Mouse (Mus musculus) adrenal gland, postnatal 10 days (tissue): Measurements from ENCODE around the gene Tom1. TPM values are rescaled to one million over a fixed set of nuclear protein-coding genes. Genes with fewer than 3 reads are reported as not detected.

ENCODE experiments used
- DNase-seq: peaks from one replicate; pipeline ENCODE4 v3.0.0; 2021; ENCODE audit warnings: mixed read lengths
- total RNA-seq, 2 experiments: library from RNA; stranded (reverse); gene quantifications; 2 replicates each; pipeline ENCODE4 v1.2.3; 2021

Tom1 gene
- total RNA-seq, 2 experiments from 2014 or later, result 28.3 to 31.5 TPM

DNA sequence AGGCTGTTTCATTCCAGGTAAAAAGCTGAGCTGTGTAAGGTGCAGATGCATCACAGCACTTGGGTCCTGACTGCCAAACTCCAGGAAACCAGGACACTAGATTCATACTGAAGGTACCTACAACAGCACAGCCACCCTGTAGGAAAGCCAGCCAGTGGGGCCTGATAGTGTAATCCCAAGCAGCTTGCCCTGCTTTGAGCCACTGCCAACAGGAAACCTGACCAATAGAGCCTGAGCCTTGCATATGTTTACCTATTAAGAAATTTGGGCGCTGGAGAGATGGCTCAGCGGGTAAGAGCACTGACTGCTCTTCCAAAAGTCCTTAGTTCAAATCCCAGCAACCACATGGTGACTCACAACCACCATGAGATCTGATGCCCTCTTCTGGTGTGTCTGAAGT lies 8.7 kb downstream of the Tom1 start:
- no peak for DNase-seq

DNA sequence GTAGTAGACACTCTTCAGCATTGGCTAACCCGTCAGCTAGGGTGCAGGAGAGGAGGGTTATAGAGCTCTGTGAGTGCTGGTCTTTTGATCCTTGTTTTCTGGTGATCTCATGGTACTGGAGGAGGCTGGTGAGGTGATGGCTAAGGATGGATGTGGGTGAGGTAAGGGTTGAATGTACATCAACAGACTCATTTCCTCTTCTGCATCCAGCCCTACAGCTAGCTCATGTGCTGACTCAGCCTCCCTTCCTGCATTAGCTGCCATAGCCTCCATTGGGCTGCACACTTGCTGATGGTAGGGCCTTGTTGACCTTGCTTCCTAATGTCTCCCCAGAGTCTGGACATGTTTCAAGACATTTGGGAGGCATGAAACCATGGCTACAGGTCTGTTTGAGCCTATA lies 9.5 kb downstream of the Tom1 start:
- no peak for DNase-seq

DNA sequence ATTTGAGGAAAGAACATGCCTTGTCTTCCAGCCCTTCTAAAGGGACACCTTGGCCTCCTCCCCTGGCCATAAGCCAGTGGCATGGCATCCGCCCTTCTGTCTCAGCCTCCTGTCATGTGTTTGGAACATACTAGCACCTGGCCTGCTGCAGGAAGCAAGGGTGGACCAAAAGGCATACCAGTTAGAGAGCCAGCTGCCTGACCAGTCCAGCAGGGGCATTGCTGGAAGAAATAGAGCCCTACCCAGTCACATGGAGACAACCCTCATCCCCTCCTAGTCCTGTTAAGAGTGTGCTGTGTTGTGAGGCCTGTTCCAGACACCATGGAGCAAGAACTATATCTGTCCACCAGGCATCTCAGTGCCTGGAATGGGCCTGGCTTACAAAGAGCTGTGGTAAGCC lies 12.8 kb downstream of the Tom1 start:
- no peak for DNase-seq

DNA sequence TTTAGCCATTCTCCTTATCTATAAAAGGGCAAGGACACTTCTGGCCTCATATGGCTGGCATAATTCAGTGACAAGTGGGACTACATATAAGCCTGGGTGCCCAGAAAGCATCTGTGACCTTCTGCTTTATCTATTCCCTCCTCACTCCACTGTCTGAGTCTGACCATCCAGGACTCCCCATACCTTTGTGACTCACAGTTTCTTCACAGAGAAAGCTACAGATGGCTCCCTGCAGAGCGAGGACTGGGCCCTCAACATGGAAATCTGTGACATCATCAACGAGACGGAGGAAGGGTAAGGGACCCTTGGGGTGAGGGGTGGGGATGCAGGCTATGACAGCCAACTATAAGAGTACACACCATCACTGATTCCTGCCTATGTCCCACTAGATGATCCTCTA lies 14.3 kb downstream of the Tom1 start:
- DNase-seq, result no peak

DNA sequence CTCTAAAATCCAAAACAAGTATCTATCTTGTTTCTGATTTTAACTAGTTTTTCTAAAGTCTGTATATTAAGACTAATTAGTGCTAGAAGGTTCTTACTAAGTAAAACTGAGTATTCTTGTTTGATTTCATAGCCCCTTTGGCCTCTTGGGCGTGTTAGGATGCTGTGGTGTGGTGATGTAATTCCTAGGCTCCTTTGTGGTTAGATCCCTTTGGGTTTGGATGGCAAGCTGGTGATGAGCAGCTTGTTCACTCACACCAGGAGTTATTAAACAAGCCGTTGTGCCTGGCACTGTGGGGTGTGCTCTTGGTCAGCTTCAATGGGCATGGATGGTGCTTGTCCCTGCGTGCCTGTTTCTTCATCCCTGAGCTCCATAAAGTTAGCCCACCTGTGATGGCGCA lies 19.8 kb downstream of the Tom1 start:
- no peak for DNase-seq

DNA sequence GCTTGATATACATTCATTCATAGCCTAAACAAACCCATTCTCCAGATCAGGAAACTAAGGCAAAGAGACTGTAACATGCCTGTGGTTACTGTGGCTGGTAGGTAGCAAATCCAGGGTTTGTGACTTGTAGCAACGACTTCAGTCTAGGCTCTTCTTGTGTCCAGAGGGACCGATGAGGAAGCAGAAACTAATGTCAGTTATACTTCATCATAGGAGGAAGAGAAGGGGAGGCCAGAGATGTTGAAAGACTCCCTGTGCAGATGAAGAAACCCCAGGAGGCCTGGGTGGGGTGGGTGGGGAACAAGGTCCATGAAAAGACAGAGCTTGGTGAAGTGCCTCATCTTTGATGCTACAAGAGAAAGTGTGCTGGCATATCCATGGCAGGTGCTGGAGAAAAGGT lies 22.2 kb downstream of the Tom1 start:
- no peak for DNase-seq

DNA sequence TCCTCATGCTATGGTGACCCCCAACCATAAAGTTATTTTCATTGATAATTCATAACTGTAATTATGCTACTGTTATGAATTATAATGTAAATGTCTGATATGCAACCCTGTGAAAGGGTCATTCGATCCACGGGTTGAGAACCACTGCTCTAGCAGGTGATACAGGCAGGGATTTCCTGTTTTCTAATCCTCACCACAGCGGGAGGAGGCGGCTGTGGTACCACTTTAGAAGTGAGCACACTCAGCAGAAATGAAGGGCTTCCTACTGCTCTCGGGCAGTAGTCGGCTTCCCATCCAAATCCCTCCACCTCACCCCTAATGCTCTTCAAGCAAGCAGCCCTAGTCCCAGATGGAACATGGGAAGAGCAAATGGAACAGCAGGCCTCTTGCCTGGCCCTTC lies 26.5 kb downstream of the Tom1 start:
- no peak for DNase-seq

DNA sequence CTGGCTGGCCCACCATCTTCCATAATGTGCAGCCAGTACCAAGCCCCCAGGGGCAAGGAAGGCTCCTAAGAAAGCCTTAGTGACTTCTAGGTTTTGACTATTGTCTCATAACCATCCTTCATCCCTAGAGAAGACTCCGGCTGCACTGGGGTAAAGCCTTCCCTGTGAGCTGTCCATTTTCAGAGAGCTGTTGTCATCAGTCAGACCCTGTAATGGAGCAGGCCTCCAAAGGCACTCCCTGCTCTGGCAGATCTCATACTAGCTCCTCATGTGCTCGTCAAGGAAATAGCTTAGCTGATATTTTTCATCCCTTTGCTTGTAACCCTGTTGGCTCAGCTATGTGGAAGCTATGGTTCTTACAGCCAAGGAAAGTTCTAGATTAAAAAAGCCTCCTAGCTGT lies 27.3 kb downstream of the Tom1 start:
- no peak for DNase-seq

DNA sequence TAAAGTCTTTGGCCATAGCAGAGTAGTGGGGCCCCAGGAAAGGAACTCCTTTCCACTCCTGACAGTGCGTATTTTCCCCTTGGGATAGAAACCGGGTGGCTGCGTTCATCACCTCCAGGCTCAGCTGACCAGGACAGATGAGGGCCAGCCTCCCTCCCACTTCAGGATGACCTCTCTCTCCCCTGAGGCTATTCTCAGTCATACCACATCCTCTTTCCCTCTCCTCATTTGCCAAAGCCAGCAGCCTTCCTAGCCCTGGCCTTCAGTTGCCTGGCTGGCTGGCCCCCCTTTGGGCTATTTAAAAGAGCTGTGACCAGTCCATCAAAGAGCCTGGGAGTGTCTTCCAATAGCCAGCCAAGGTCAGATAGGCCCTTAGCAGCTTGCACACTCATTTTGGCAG lies 29.8 kb downstream of the Tom1 start:
- peak; percentile 30 for DNase-seq

DNA sequence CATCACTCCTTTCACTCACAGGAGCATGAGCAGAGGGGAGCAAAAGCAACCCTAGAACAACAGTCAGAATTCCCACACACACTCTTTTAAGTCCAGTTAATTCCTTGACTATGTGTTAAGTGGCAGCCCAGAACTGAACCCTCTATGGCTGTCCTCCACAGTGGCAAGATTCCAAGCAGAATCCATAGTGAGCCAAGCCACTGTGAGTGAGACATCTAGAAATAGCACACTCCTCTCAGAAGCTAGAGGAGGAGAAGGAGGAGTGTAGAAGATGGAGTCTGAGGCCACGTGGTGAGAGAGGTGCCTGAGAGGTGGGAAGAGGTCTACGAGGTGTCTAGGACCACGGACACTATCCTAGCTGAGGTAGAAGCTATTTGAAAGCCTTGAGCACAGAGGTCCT lies 31.3 kb downstream of the Tom1 start:
- DNase-seq, result no peak

DNA sequence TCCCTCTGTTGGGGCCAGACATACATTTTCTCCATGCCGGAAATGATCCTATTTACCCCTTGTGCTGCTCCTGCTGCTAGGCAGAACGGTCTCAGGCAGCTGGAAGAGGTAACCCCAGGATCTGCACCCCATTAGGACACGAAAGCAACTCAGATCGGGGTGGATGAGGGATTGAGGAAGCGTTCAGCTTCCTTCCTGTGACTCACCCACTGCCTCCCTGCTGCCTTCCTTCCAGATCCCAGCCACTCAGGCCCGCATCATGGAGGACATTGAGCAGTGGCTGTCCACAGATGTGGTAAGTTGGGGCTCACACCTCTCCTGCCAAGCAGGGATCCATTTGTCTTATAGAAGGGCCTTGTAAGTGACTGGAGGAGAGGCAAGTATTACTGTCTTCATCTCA lies 33.8 kb downstream of the Tom1 start:
- DNase-seq, result no peak

DNA sequence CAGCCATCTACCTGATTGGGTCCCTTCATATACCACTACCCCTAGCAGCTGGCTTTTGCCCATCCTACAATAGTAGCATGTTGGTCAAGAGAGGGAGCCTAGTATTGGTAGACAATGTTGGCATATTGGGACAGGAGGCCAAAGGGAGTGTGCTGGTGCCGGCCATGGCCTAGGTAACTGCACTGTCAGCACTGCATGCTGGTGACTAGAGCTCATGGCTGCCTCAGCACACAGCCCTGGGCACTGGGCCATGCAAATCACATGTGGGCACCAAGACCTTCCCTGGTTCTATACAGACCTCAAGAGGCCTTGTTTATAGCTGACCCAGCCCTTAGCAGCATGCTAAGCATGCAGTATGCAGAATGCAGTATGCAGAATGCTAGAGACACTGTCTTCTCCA lies 36.8 kb downstream of the Tom1 start:
- no peak for DNase-seq

DNA sequence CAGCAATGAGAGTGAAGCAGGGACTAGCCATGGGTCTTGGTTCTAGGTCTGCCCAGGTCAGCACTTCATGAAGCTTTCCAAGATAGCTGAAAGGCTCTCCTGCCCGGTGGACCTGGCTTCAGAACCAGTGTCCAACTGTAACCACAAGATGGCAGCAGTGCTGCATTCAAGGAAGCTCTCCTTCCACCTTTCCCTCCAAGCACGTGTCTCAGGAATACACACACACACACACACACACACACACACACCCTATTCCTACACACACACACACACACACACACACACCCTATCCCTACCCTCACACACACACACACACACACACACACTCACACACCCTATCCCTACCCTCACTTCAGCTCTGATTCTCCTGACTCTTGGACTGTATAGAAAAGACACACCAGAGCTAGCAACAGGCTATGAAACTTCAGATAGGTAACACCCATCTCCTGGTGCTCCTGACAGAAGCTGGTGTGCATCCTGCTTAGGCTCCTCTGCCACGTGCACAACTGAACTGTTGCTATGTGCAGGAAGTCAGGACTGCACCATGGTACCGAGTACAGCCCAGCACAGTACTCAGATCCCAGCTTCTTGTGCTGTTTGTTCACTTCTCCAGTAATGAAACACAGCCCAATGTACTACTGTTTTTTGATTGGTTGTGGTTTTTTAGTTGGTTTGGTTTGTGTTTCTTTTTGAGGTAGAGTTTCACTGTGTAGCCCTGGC lies 38.3 kb downstream of the Tom1 start:
- DNase-seq, result peak; percentile 89

DNA sequence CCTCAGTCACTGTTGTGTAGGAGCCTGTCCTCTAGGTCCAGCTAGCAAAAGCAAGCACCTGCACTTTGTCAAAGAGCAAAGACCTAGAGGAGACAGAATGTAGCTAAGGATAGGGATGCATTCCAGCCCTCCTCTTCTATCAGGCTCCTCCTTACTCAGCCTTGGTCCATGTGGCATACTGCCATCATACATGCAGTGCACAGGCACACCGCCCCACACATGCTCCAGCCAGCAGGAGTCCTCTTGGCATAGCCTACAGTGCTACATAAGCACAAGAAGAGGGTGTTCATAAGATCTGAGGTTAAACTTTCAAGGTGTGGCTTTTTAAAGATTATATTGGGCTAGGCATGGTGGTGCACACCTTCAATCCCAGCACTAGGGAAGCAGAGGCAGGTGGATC lies 41.4 kb downstream of the Tom1 start:
- no peak for DNase-seq

DNA sequence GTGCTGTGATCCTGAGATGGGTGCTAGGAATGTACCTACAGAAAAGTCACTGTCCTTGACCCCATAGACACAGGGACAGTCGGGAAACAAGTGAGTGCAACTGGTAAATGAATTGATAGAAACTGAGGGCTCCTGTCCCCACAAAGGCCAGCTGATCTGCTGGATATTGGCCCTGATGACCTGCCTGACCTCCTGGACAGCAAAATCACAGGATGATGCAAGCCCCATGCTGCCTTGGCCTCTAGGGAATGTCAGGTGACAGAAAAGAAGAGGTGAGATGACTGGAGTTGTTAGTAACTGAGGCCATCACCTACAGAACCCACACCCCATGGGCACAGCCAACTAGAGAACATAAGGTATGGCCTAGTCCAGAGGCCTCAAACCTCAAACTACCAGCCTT lies 44.7 kb downstream of the Tom1 start:
- no peak for DNase-seq

DNA sequence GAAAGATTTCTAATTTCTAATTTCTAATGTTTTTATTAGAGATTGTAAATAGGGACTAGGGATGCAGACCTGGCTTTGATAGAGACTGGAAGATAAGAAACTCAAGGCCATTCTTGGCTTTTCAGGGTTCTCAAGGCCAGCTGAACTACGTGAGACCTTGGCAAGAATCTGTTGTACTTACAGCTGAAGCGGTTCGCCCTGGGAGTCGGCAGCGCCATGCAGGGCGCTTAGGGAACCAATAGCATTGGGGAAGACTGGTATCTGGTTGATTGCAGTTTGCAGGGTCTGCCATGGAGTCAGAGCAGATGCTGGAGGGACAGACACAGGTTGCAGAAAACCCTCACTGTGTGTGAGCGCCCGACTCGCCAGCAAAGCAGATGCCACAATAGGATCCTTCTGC lies 45.3 kb downstream of the Tom1 start:
- no peak for DNase-seq

DNA sequence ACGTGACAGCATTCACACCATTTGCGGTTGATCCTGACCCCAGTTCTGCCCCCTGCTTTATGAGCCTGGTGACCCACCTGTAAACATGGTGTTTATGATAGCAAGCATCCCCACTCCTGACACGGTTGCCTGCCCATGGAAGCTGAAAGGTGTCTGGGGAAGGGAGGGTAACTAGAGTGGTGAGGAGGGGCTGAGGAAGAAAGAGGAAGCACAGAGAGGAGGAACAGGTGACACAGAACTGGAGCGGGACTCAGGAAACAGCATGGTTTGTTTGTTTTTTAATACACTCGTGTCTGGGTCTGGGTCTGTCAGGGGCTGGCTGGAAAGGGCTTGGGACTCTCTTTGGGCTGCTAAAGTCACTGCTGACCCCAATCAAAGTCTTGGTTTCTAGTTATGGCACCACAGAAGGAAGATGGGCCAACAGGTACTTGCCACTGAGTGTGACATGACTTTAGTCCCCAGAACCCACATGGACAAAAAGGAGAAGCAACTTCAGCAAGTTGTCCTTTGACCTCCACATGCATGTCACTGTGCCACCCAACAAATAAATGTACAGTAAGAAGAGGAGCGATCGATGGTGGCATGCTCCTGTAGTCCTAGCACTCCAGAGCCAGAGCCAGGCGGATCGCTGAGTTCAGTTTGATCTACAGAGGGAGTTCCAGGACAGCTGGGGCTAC lies 48.0 kb downstream of the Tom1 start:
- DNase-seq, result no peak

DNA sequence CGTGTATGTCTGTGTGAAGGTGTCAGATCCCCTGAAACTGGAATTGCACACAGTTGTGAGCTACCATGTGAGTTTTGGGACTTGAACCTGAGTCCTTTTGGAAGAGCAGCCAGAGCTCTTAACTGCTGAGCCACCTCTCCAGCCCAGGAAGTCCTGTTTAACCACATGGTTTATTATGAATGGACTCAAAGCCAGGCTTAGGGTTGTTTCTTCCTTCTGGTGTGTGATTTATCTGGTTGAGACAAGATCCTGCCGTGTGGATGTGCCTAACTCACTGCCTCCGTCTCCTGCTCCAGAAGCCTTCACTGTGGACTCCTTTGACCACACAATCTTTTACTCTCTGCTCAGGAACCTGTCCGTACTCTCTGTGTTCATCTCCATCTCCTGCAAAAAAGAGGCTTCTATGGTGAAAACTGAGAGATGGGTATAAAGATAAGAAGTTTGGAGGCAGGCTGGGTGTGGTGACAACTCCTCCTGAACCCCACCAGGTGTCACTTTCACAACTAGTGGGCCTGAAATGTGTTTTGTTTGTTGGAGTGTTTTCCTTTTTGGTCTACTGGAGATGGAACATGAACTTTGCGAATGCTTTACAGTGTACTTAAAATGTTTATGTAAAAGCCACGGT lies 48.8 kb downstream of the Tom1 start:
- DNase-seq, result no peak

DNA sequence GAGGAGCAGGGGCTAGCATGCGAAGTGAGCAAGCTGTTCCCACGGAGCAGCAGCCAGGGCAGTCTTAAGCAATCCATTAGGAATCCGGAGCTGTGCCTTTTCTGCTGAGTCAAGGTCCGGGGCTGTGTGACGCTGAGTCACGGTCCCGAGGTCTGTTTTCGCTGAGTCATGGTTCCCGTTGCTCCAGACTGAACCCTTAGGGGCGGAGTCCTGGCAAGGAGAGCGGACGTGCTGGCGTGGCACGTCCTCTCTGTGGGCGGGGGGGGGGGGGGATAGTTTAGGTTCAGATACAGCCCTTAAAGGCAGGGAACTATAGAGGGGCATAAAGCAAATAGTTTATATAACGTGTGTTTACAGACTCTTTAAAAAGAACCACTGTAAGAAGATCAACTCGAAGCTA lies 50.3 kb downstream of the Tom1 start:
- DNase-seq, result peak; percentile 94

DNA sequence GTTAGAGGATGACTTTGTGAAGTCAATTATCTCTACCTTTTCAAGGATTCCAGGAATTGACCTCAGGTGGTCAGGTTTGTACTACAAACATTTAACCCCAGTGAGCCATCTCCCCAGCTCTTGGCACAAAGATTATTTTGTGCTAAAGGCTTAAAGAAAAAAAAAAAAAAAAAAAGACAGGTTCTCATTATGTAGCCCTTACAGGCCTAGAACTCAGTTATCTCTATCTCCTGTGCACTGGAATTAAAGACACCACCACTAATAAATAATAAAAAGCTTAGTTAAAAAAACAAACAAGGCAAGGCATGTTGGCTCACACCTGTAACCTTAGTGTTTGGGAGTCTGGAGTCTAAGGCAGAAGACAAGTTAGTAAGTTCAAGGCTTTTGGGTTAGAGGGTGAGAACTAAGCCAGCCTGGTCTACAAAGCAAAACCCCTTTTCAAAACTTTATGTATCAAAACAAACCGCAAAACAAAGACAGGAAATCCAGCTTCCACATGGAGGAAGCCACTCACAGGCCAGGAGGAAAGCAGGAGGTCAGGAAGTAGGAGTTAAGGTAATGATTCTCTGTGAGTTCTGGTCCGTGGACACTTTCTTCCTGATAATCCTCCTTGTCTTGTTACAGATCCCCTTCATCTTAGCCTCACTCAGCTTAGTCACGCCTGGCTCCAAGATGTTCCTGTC lies 51.0 kb downstream of the Tom1 start:
- DNase-seq, result no peak

DNA sequence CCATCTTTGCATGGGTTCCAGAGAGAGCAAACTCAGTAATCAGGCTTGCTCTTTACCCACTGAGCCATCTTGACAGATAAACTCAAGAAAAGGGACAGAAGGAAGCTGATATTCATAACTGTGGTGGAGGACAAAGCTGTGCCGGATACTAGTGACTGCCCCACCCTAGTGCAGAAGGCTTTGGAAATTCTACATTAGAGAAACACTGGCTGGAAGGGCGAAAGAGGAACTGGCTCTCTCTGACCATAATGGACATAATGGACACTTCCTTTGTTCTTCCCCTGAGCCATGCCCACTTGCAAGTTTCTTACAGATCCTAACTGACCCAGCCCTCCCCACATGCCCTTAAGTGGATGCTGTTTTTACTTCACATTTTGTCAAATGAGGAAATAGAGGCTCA lies 52.5 kb downstream of the Tom1 start:
- DNase-seq, result no peak

DNA sequence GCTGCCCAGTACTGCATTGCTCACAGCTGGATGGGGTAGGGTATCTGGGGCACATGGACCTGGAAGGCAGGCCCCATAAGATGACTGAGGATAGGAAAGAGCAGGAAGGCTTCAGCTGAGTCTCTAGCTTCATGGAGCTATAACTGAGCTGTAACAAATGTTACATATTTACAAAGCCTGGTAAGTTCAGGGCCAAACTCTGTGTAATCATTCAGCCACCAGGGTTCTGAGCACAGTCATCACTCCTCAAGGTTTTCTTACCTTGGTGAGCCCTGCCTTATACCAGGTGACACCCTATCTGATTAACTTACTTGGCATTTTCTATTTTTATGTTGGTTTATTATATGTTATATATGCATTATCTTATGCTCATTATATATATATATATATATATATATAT lies 53.6 kb downstream of the Tom1 start:
- DNase-seq, result no peak
